Mouse (Mus musculus): ENCODE results near the gene Olfr978. TPM values are rescaled to one million over a fixed set of nuclear protein-coding genes. Genes with fewer than 3 reads are reported as not detected.

Olfr978 gene
- not detected for polyA plus RNA-seq (2014; fragmentation: Illumina TruSeq; extraction: RNeasy Lipid Tissue Mini Kit (QIAGEN cat#74804); ENCODE audit: low read depth, low replicate concordance)

DNA sequence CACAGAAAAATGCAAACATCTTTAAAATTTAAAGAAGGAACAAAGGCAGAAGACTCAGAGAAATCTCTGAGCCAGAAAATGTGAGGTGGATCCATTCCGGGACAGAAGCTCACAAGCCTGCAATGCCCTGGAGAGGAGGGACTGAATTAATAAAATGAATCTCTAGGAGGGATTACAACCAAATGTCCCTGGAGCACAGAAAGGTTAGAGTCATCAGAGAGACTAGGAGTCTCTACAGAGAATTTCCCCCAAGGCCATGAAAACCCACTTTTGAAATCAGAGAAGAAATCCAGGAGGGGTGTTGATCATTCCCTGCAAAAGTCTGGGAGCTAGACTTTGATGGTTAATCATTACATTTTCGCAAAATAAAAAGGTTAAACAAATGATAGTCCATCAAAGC, at the start of gene Olfr978:
Gene Olfr978, plus strand, starts transcription at position 301 of the 400 bp plus-strand sequence.

DNA sequence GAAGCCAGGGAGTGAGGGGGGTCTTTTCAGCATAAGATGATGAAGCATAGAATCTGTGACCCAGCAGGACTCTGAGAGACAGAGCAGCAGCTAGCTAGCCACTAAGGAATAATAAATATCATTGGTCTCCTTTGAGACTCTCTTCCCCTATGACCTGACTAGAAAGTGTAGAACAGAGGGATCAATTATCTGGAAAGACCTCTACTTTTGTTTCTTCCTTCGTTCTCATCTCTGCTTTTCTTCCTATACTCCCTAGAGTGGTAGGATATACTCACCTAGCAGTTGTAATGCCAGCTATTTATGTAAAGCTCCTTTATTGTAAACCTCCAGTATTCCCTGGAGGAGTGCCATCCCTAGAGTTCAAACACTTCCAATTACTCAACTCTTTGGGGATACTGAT, 40.0 kb upstream of the Olfr978 start, which contains the start of gene Olfr975:
Gene Olfr975, minus strand, starts transcription at position 101 of the 400 bp plus-strand sequence.

DNA sequence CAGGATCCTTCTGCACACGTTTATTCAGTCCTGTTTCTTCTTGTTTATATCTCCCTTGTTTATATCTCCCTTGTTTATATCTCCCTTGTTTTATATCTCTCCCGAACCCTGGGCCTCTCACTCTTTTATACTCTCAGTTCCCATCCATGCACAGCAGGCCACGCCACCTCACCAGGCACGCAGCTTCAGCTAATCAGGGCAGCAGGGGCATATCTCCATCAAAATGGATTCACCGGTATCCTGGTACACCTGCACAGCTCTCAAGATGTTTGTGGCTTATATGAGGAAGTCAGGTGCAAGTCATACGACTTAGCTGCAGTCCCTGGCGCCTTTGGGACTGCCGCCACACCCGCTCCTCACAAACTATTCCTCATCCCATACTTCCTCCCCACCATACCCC, 30.9 kb upstream of the Olfr978 start, which contains the start of gene Olfr976:
Gene Olfr976, minus strand, starts transcription at position 101 of the 400 bp plus-strand sequence.

DNA sequence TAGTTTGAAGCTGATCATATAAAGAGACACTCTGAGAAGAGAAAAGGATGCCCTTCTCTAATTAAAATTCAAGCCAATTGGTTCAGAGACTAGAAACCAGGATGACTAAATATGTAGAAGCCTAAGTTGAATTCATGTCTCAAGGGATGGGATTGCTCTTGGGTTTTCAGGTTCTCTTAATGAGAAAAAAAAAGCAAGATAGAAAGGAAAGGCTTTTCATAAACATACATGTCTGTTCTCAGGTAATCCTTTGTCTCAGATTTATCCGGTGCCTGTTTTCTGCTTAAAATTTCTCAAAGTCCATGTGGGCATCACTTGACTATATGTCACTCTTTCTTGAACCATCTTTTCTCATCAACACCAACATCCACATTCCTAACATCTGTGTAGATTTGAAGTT, 11.5 kb downstream of the Olfr978 start, which contains the start of gene Olfr979:
Gene Olfr979, minus strand, starts transcription at position 101 of the 400 bp plus-strand sequence.

DNA sequence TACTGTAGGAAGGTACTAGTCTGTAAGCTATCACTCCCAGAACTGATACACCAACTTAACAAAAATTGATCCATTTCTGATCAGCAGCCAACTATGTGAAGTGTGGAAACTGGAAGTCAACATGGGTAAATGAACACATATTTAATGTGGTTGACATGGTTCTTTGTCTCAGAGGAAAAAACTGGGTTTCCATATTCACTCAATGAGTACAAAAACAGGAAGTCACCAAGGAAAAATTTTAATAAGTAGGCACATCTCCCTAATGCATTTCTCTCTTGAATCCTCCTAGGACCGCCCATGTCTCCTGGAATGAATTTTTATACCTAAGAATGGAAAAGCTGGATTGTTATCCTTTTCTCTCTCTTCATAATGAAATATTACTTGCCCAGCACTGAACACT, 17.6 kb downstream of the Olfr978 start, which contains the start of gene Olfr980:
Gene Olfr980, minus strand, starts transcription at position 101 of the 400 bp plus-strand sequence.

DNA sequence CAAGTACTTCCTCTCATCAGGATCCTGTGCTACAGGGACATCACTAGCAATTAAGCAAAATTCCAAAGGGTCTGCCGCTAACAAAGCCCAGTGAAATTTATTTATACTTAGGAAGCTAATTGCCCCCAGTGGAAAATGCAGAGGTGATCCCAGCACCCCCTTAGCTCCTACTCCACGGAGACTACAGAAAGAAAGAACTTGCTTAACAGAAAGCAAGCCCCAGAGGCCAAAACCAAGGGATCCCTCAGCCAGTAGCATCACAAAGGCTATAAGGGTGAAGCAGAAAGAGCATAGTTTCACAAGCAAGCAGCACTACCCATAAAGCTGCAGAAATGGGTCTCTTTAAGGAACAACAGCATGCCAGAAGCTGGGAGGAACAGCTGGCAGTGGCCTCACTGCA, 29.3 kb downstream of the Olfr978 start, which contains the start of gene Olfr981:
Gene Olfr981, plus strand, starts transcription at position 301 of the 400 bp plus-strand sequence.

Other genes starting within 250 kb of the Olfr978 start
- not detected for gene Olfr967, start 245.9 kb upstream of the Olfr978 start, polyA plus RNA-seq (2014; fragmentation: Illumina TruSeq; extraction: RNeasy Lipid Tissue Mini Kit (QIAGEN cat#74804); ENCODE audit: low read depth, low replicate concordance)
- not detected for gene Olfr968, start 208.9 kb upstream of the Olfr978 start, polyA plus RNA-seq (2014; fragmentation: Illumina TruSeq; extraction: RNeasy Lipid Tissue Mini Kit (QIAGEN cat#74804); ENCODE audit: low read depth, low replicate concordance)
- gene Olfr969, start 201.2 kb upstream of the Olfr978 start, polyA plus RNA-seq (2014; fragmentation: Illumina TruSeq; extraction: RNeasy Lipid Tissue Mini Kit (QIAGEN cat#74804); ENCODE audit: low read depth, low replicate concordance), result not detected
- gene Olfr970, start 183.3 kb upstream of the Olfr978 start, polyA plus RNA-seq (2014; fragmentation: Illumina TruSeq; extraction: RNeasy Lipid Tissue Mini Kit (QIAGEN cat#74804); ENCODE audit: low read depth, low replicate concordance), result not detected
- gene Olfr971, start 155.2 kb upstream of the Olfr978 start, polyA plus RNA-seq (2014; fragmentation: Illumina TruSeq; extraction: RNeasy Lipid Tissue Mini Kit (QIAGEN cat#74804); ENCODE audit: low read depth, low replicate concordance), result not detected
- gene Olfr972, start 125.7 kb upstream of the Olfr978 start, polyA plus RNA-seq (2014; fragmentation: Illumina TruSeq; extraction: RNeasy Lipid Tissue Mini Kit (QIAGEN cat#74804); ENCODE audit: low read depth, low replicate concordance), result not detected
- not detected for gene Olfr229, start 84.8 kb upstream of the Olfr978 start, polyA plus RNA-seq (2014; fragmentation: Illumina TruSeq; extraction: RNeasy Lipid Tissue Mini Kit (QIAGEN cat#74804); ENCODE audit: low read depth, low replicate concordance)
- not detected for gene Olfr974, start 54.6 kb upstream of the Olfr978 start, polyA plus RNA-seq (2014; fragmentation: Illumina TruSeq; extraction: RNeasy Lipid Tissue Mini Kit (QIAGEN cat#74804); ENCODE audit: low read depth, low replicate concordance)
- gene Olfr975, start 40.1 kb upstream of the Olfr978 start, polyA plus RNA-seq (2014; fragmentation: Illumina TruSeq; extraction: RNeasy Lipid Tissue Mini Kit (QIAGEN cat#74804); ENCODE audit: low read depth, low replicate concordance), result not detected
- not detected for gene Olfr976, start 31.0 kb upstream of the Olfr978 start, polyA plus RNA-seq (2014; fragmentation: Illumina TruSeq; extraction: RNeasy Lipid Tissue Mini Kit (QIAGEN cat#74804); ENCODE audit: low read depth, low replicate concordance)
- gene Olfr979, start 11.4 kb downstream of the Olfr978 start, polyA plus RNA-seq (2014; fragmentation: Illumina TruSeq; extraction: RNeasy Lipid Tissue Mini Kit (QIAGEN cat#74804); ENCODE audit: low read depth, low replicate concordance), result not detected
- not detected for gene Olfr980, start 17.5 kb downstream of the Olfr978 start, polyA plus RNA-seq (2014; fragmentation: Illumina TruSeq; extraction: RNeasy Lipid Tissue Mini Kit (QIAGEN cat#74804); ENCODE audit: low read depth, low replicate concordance)
- gene Olfr981, start 29.4 kb downstream of the Olfr978 start, polyA plus RNA-seq (2014; fragmentation: Illumina TruSeq; extraction: RNeasy Lipid Tissue Mini Kit (QIAGEN cat#74804); ENCODE audit: low read depth, low replicate concordance), result not detected
- gene Olfr982, start 81.7 kb downstream of the Olfr978 start, polyA plus RNA-seq (2014; fragmentation: Illumina TruSeq; extraction: RNeasy Lipid Tissue Mini Kit (QIAGEN cat#74804); ENCODE audit: low read depth, low replicate concordance), result not detected
- gene Olfr983, start 101.5 kb downstream of the Olfr978 start, polyA plus RNA-seq (2014; fragmentation: Illumina TruSeq; extraction: RNeasy Lipid Tissue Mini Kit (QIAGEN cat#74804); ENCODE audit: low read depth, low replicate concordance), result not detected
- not detected for gene Olfr984, start 122.1 kb downstream of the Olfr978 start, polyA plus RNA-seq (2014; fragmentation: Illumina TruSeq; extraction: RNeasy Lipid Tissue Mini Kit (QIAGEN cat#74804); ENCODE audit: low read depth, low replicate concordance)
- not detected for gene Olfr985, start 138.1 kb downstream of the Olfr978 start, polyA plus RNA-seq (2014; fragmentation: Illumina TruSeq; extraction: RNeasy Lipid Tissue Mini Kit (QIAGEN cat#74804); ENCODE audit: low read depth, low replicate concordance)
- not detected for gene Tmem225, start 156.0 kb downstream of the Olfr978 start, polyA plus RNA-seq (2014; fragmentation: Illumina TruSeq; extraction: RNeasy Lipid Tissue Mini Kit (QIAGEN cat#74804); ENCODE audit: low read depth, low replicate concordance)
- gene Olfr986, start 188.8 kb downstream of the Olfr978 start, polyA plus RNA-seq (2014; fragmentation: Illumina TruSeq; extraction: RNeasy Lipid Tissue Mini Kit (QIAGEN cat#74804); ENCODE audit: low read depth, low replicate concordance), result not detected
- gene Zfp202, start 200.2 kb downstream of the Olfr978 start, polyA plus RNA-seq (2014; fragmentation: Illumina TruSeq; extraction: RNeasy Lipid Tissue Mini Kit (QIAGEN cat#74804); ENCODE audit: low read depth, low replicate concordance), result 3.5 TPM